Mouse (Mus musculus) splenic B cell, adult 2 months (primary cell): ENCODE measurements around the gene Fank1.

ENCODE experiments used
- DNase-seq: peaks from one replicate; pipeline ENCODE4 v3.0.0-alpha.2; 2011; ENCODE audit warnings: low read depth, low spot score
- H3K27me3 ChIP-seq: 2 replicates; pipeline ENCODE4 v1.6.1; 2012; ENCODE audit warnings: mild to moderate bottlenecking, low read length, moderate library complexity, mixed read lengths; ENCODE audit not compliant: control insufficient read depth, poor library complexity, insufficient read depth, severe bottlenecking
- H3K36me3 ChIP-seq: 2 replicates; pipeline ENCODE4 v1.6.1; 2012; ENCODE audit warnings: mild to moderate bottlenecking, low read length, moderate library complexity, mixed read lengths; ENCODE audit not compliant: control insufficient read depth, poor library complexity, insufficient read depth, severe bottlenecking

The Fank1 gene

GRCm38 (mm10) chr7:133787571-133787970, 10.9 kb downstream of the Fank1 start:
- DNase-seq: no peak
- Histone ChIP-seq H3K36me3 (no peaks in the 10 kb centered on the region), H3K27me3 (no peaks in the 10 kb centered on the region)

- DNase-seq: no peak
- no peaks in the 10 kb centered on the region for H3K27me3 ChIP-seq
Observed at GRCm38 (mm10) chr7:133788147-133788546, 11.5 kb downstream of the Fank1 start.

GRCm38 (mm10) chr7:133790171-133790570, 13.5 kb downstream of the Fank1 start:
- Histone ChIP-seq H3K27me3 (no peaks in the 10 kb centered on the region), H3K36me3 (no peaks in the 10 kb centered on the region)
- DNase-seq: no peak

More at GRCm38 (mm10) chr7:133788147-133788546, 11.5 kb downstream of the Fank1 start:
- H3K36me3 ChIP-seq: no peaks in the 10 kb centered on the region

- Histone ChIP-seq H3K36me3 (no peaks in the 10 kb centered on the region), H3K27me3 (no peaks in the 10 kb centered on the region)
- no peak for DNase-seq
Observed at GRCm38 (mm10) chr7:133790608-133791229, 14.1 kb downstream of the Fank1 start.

- DNase-seq: no peak
- no peaks in the 10 kb centered on the region for H3K27me3 ChIP-seq
- no peaks in the 10 kb centered on the region for H3K36me3 ChIP-seq
Observed at GRCm38 (mm10) chr7:133792771-133793170, 16.1 kb downstream of the Fank1 start.

GRCm38 (mm10) chr7:133793248-133794131, 16.8 kb downstream of the Fank1 start:
- Histone ChIP-seq H3K36me3 (no peaks in the 10 kb centered on the region), H3K27me3 (no peaks in the 10 kb centered on the region)
- DNase-seq: no peak

GRCm38 (mm10) chr7:133794720-133795119, 18.1 kb downstream of the Fank1 start:
- no peaks in the 10 kb centered on the region for H3K27me3 ChIP-seq
- DNase-seq: no peak

GRCm38 (mm10) chr7:133799928-133800327, 23.3 kb downstream of the Fank1 start:
- DNase-seq: no peak
- Histone ChIP-seq H3K27me3 (no peaks in the 10 kb centered on the region), H3K36me3 (no peaks in the 10 kb centered on the region)

More at GRCm38 (mm10) chr7:133794720-133795119, 18.1 kb downstream of the Fank1 start:
- H3K36me3 ChIP-seq: no peaks in the 10 kb centered on the region

GRCm38 (mm10) chr7:133801823-133802222, 25.2 kb downstream of the Fank1 start:
- Histone ChIP-seq H3K36me3 (no peaks in the 10 kb centered on the region), H3K27me3 (no peaks in the 10 kb centered on the region)
- DNase-seq: no peak

GRCm38 (mm10) chr7:133805614-133806175, 29.0 kb downstream of the Fank1 start:
- Histone ChIP-seq H3K36me3 (no peaks in the 10 kb centered on the region), H3K27me3 (no peaks in the 10 kb centered on the region)
- peak; percentile 19 for DNase-seq

GRCm38 (mm10) chr7:133812927-133813326, 36.3 kb downstream of the Fank1 start:
- H3K36me3 ChIP-seq: no peaks in the 10 kb centered on the region
- no peak for DNase-seq
- no peaks in the 10 kb centered on the region for H3K27me3 ChIP-seq

GRCm38 (mm10) chr7:133813331-133813730, 36.7 kb downstream of the Fank1 start:
- H3K36me3 ChIP-seq: no peaks in the 10 kb centered on the region
- no peak for DNase-seq
- H3K27me3 ChIP-seq: no peaks in the 10 kb centered on the region

- DNase-seq: peak; percentile 2
- Histone ChIP-seq H3K27me3 (no peaks in the 10 kb centered on the region), H3K36me3 (no peaks in the 10 kb centered on the region)
Observed at GRCm38 (mm10) chr7:133823751-133824150, 47.1 kb downstream of the Fank1 start.

GRCm38 (mm10) chr7:133824579-133824978, 47.9 kb downstream of the Fank1 start:
- peak; percentile 37 for DNase-seq
- no peaks in the 10 kb centered on the region for H3K27me3 ChIP-seq
- H3K36me3 ChIP-seq: no peaks in the 10 kb centered on the region

GRCm38 (mm10) chr7:133828514-133828913, 51.9 kb downstream of the Fank1 start:
- no peaks in the 10 kb centered on the region for H3K27me3 ChIP-seq
- H3K36me3 ChIP-seq: no peaks in the 10 kb centered on the region
- DNase-seq: no peak
